Mouse (Mus musculus) megakaryocyte progenitor cell, adult 5-6 weeks (primary cell): ENCODE results near the gene Glis1. TPM values are rescaled to one million over a fixed set of nuclear protein-coding genes. Genes with fewer than 3 reads are reported as not detected.

Source experiments
- ATAC-seq: replicated peaks from 2 replicates; pipeline ENCODE4 v1.8.0; 2016; ENCODE audit warnings: mild to moderate bottlenecking, moderate TSS enrichment, inconsistent platforms; ENCODE audit not compliant: poor library complexity
- total RNA-seq, 2 experiments: library from RNA; stranded (forward) in 1 of 2; stranded (reverse) in 1 of 2; fragments of 157-497, 149-512 nt in 1 of 2; fragments of 200-1000 nt in 1 of 2; gene quantifications; 2 replicates each; pipeline versions ENCODE4 v1.2.3 to v1.2.4; 2015 to 2017

The Glis1 gene
- total RNA-seq, 2 experiments from 2014 or later: 0.05 TPM; not detected in 1

DNA sequence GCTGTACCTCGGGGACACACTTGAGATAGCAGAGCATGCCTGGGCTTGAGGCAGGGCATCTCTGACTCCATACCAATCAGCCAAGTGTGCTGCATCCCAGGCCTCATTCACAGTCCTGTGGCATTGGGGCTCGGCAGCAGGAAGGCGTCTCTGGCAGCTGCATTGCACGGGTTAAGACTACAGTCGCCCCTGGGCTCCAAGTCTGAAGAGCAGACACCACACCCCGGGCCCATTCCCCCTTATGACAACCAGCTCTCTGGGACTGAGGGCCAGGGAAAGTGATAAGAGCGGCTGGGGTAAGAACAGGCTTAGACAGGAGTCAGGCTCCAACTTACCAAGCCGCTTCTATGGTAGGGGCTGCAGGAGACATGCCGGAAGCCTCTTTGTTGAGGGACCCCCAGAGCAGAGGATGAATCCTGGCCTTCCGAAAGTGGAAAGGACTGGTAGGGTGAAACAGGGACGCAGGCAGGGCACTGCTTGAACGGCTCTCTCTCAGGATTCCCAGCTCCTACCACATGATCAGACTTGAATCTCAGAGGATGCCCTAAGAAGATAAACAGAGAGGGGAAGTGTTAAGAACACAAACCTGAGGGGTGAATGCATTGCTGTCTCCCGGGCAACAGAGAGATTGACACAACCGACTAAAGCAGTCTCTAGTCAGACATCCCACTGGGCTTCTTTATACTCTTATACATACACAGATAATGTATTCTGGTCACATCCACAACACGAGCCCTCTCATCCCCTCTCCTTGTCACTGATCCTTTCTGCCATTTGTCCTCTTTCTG lies 246.1 kb downstream of the Glis1 start:
- no peak for ATAC-seq

GRCm38 (mm10) chr4:107681099-107681849 lies 246.9 kb downstream of the Glis1 start:
- ATAC-seq: peak; percentile 76

- no peak for ATAC-seq
These were observed 248.8 kb downstream of the Glis1 start for GRCm38 (mm10) chr4:107683006-107683756.

DNA sequence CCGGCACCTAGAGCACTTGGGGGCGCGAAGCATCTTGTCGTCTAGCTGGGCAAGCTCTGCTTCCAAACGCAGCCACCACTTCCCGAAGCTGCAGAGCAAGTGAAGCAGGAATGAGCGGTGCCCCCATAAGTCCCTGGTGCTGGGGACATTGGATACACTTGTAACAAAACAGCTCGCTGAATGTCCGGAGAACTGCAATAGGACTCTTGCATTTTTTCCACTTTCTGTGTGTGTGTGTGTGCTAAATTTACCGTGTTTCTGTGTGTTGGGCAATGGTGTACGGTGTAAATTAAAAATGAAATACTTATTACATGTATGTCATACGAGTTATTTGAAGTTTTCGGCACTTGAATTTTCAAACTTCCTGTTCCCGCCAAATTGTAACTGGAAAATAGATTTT lies 249.7 kb downstream of the Glis1 start, which contains the start of gene Dmrtb1:
Gene Dmrtb1, minus strand, starts transcription at position 101 of the 400 bp plus-strand sequence.
- no peak for ATAC-seq

Other genes with a start within 250 kb of the Glis1 start
- gene Ldlrad1, start 225.4 kb upstream of the Glis1 start, total RNA-seq (2015): not detected in 2 replicates
- gene Ldlrad1, start 225.4 kb upstream of the Glis1 start, total RNA-seq (2017): not detected in 2 replicates
- gene Lrrc42, start 181.1 kb upstream of the Glis1 start, total RNA-seq (2015): 11.0 and 13.8 TPM in 2 replicates
- 6.5 and 7.0 TPM in 2 replicates for gene Lrrc42, start 181.1 kb upstream of the Glis1 start, total RNA-seq (2017)
- 12.1 and 13.9 TPM in 2 replicates for gene Hspb11, start 181.0 kb upstream of the Glis1 start, total RNA-seq (2015)
- gene Hspb11, start 181.0 kb upstream of the Glis1 start, total RNA-seq (2017): 8.1 and 17.6 TPM in 2 replicates
- not detected in 2 replicates for gene Dio1, start 127.4 kb upstream of the Glis1 start, total RNA-seq (2015)
- not detected in 2 replicates for gene Dio1, start 127.4 kb upstream of the Glis1 start, total RNA-seq (2017)
- gene Yipf1, start 120.2 kb upstream of the Glis1 start, total RNA-seq (2015): 45.8 and 46.2 TPM in 2 replicates
- gene Yipf1, start 120.2 kb upstream of the Glis1 start, total RNA-seq (2017): 26.2 and 39.5 TPM in 2 replicates
- 106 and 126 TPM in 2 replicates for gene Ndc1, start 66.8 kb upstream of the Glis1 start, total RNA-seq (2015)
- 106 and 129 TPM in 2 replicates for gene Ndc1, start 66.8 kb upstream of the Glis1 start, total RNA-seq (2017)
- gene Dmrtb1, start 249.6 kb downstream of the Glis1 start, total RNA-seq (2015): 0.66 TPM in 1 of 2 replicates, not detected in the other
- 0.75 TPM in 1 of 2 replicates, not detected in the other for gene Dmrtb1, start 249.6 kb downstream of the Glis1 start, total RNA-seq (2017)